Mouse (Mus musculus): ENCODE measurements at regions not wholly inside any gene's neighbourhood (a gene's known extent, or its start where the extent isn't known, plus 50 kb on each side); places are given as distances from the start of the nearest gene placed in this dataset.

DNA sequence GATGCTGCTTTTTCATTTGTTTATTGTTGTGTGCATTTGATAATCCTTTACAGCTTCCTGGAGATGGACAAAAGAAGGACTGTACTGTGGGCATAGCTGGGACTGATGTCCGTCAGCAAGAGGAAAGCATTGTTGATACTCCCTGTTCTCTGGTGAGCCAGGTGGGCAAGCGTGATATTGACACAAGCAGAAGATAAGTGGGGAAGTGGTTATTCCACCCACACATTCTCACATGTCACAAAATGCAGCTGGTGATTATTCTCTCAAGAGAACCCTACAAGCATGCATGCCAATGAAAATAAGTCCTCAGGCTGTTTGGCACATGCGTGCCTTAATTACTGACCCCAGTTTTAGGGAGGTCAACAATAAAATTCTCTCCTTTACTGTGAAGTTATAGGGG, 483.0 kb upstream of the Mef2c start:
- ATAC-seq (ENCODE audit: insufficient number of reproducible peaks, low FRiP score, low TSS enrichment): no peak

DNA sequence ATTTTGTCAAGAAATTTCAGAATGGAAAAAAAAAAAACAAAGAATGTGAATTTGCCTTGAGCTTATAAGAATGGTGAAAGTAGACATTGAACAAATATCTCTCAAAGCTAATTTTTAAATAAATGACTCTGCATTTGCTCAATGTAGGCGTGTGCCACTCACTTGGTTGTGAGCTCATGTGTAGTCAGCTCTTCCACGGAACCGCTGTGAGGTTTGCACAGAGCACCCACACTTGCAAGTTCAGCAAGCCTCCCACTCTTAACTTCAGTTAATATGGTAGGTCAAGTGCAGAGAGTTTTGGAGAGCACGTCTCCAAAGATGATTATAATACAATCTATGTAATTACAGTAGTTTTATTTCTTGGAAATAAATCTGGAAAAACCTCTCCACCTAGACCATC, 479.9 kb upstream of the Mef2c start:
- ATAC-seq (ENCODE audit: insufficient number of reproducible peaks, low FRiP score, low TSS enrichment): no peak

DNA sequence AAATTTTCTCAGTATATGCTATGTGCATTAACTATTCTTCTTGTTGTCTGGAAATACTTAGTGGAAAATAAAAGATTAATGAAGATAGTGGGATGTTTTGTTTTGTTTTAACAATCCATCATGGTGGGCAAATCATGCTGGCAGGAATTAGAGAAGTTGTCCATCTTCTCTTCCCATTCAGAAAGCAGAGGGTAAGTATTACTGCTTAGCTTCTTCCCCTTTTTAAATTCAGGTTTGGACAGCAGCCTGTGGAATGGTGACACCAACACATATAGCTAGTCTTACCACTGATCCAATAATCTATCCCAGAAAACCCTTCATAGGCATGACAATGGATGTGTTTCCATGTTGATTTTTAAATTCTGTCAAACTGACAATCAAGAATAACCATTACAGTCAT, 467.9 kb upstream of the Mef2c start:
- no peak for ATAC-seq (ENCODE audit: insufficient number of reproducible peaks, low FRiP score, low TSS enrichment)

DNA sequence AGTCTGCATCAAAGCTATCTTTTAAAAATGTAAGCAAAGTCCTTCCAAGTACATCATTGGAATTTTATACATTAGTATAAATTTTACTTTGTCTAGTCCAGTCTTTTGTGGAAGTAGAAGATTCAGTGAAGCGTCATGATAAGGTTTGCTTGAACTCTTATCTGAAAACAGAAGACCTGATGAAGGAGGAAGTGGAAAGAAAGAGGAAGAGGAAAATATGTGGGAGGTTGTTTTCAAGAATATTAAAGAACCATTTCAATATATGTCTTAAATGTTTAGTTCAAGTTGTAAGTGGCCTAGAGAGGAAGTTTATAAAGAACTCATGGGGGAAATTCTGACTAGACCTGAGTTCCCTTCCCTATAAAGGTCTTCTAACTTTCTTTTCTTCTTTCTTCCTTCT, 462.3 kb upstream of the Mef2c start:
- ATAC-seq (ENCODE audit: insufficient number of reproducible peaks, low FRiP score, low TSS enrichment): no peak

GRCm38 (mm10) chr13:83045516-83045915, 458.3 kb upstream of the Mef2c start:
- ATAC-seq (ENCODE audit: insufficient number of reproducible peaks, low FRiP score, low TSS enrichment): no peak

GRCm38 (mm10) chr13:83045970-83046369, 457.9 kb upstream of the Mef2c start:
- no peak for ATAC-seq (ENCODE audit: insufficient number of reproducible peaks, low FRiP score, low TSS enrichment)

DNA sequence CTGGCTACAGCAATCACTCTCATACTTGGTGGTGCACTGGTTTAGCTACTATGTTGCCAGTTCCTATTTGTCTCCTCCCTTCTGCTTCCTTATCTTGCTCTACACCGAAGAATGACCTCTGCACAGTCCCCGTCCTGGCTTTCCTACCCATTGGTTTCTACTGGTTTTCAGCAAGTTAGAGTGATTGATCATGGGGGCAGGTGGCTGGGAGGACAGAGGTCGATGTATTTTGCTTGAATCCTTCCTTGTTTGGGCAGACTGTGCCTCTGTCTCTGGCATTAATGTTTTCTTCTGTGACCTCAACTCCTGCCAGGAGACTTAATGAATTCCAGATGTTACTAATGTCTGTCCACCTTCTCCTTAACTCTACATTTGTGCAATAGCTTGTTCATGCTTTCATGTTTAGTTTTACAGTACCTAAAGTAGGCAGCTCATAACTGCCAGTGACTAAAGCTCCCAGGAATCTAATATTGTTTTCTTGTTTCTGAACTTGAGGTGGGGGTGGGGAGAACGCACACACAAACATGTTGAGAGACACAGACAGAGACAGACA, 457.2 kb upstream of the Mef2c start:
- no peak for ATAC-seq (ENCODE audit: insufficient number of reproducible peaks, low FRiP score, low TSS enrichment)

DNA sequence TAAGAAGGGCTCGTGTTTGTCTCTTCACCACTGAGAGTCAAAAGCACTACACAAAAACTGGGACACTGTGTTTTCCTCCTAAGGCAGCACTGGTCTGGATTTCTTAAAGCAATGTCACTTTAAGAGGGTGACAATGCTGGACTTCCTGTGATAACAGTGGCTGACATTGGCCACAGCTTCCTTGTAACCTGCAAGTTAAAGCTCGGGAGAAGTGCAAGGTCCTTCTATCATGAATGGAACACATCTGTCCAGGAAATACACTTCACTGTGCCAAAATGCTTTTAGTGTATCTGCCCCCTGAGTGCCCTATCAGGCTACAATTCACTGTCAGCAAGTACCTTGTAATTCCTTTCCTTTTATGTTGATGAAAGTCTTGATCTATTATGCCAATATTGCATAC, 448.0 kb upstream of the Mef2c start:
- ATAC-seq (ENCODE audit: insufficient number of reproducible peaks, low FRiP score, low TSS enrichment): no peak

GRCm38 (mm10) chr13:83056415-83056814, 447.4 kb upstream of the Mef2c start:
- no peak for ATAC-seq (ENCODE audit: insufficient number of reproducible peaks, low FRiP score, low TSS enrichment)

- no peak for ATAC-seq (ENCODE audit: insufficient number of reproducible peaks, low FRiP score, low TSS enrichment)
Observed at GRCm38 (mm10) chr13:83064727-83065126, 439.1 kb upstream of the Mef2c start.

DNA sequence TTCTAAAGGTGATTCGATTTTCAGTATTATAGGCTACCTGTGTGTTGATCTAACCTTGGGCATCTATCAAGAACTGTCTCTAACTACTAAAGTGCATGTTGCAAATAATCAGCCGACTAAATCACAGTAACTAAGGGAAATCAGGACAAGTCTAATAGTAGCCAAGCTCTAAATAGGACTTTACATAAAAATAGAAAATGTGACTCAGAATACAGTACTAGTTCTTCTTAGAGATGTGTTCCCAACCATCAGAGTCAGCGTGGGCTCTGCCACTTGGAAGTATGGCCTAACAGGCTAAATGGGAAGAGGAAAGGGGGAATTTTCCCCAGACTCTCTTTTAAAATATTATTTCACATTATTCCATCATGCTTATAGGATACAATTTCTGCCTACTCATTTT, 438.6 kb upstream of the Mef2c start:
- ATAC-seq (ENCODE audit: insufficient number of reproducible peaks, low FRiP score, low TSS enrichment): 0 out of 2 replicates have a peak, but pooled peaks have one; percentile 26

- no peak for ATAC-seq (ENCODE audit: insufficient number of reproducible peaks, low FRiP score, low TSS enrichment)
Observed at GRCm38 (mm10) chr13:83066115-83066753, 437.6 kb upstream of the Mef2c start.

DNA sequence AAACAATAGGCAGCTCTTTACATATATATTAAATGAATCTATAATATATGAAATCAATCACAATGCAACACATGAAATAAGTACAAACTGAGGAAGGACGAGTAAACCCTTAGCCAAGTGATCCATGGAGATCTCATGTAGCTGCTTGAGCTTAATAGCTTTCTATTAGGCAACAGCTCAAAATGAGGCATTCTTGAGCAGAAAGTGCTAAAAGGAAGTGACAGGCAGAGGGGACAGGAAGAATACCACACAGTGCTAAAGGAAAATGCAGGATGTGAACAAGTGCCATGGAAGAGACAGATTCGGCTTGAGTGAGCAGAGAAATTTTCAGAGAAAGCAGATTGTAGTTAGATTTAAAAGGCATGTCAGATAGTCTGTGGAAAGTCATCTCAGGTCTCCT, 436.3 kb upstream of the Mef2c start:
- ATAC-seq (ENCODE audit: insufficient number of reproducible peaks, low FRiP score, low TSS enrichment): no peak

- ATAC-seq (ENCODE audit: insufficient number of reproducible peaks, low FRiP score, low TSS enrichment): no peak; the same call in 1 of the 2 replicates
Observed at GRCm38 (mm10) chr13:83068588-83068987, 435.2 kb upstream of the Mef2c start.

- no peak for ATAC-seq (ENCODE audit: insufficient number of reproducible peaks, low FRiP score, low TSS enrichment)
Observed at GRCm38 (mm10) chr13:83069293-83069692, 434.5 kb upstream of the Mef2c start.

DNA sequence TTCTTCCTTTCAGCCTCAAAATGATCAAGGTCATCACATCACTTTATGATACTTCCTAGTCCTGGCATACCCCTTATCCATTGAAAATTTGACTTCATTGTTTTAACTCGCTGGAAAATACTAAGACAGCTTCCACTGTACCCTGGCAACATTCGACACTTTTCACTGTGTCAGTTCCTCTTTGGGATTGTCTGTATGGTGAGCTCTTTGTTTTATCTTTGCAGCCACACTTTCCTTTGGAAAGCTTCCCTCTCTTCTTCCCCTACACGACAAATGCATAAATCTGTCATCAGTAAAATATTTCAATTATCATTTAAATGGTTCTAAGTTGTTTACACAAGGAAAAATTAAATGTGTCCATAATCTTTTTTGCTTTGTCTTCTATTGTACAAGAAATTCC, 431.8 kb upstream of the Mef2c start:
- no peak for ATAC-seq (ENCODE audit: insufficient number of reproducible peaks, low FRiP score, low TSS enrichment)

GRCm38 (mm10) chr13:83074219-83074965, 429.4 kb upstream of the Mef2c start:
- no peak for ATAC-seq (ENCODE audit: insufficient number of reproducible peaks, low FRiP score, low TSS enrichment)

DNA sequence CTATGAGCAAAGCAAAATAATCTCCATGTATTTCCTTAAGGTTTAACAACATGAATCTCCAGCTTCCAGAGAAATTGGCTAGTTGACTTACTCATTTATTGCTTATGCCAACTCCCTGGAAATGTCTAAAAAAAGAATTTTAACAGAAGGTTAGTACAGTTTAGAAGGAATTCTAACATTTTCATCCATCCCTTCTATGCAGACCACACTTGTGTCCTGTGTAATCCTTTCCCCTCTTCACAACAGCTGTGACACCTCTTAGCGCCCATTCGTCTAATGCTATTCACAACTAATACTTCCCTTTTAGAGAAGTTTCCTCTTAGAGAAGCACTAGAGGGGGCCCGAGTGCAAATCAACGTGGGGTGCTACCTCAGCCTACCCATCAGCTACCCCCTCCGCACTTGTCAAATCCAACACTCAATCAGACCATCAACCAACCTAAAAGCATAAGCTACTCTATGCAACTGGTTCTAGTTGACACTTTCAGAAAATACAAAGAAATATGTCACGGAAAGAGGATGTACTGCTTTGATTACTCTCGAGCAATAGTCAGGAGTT, 428.4 kb upstream of the Mef2c start:
- ATAC-seq (ENCODE audit: insufficient number of reproducible peaks, low FRiP score, low TSS enrichment): no peak

DNA sequence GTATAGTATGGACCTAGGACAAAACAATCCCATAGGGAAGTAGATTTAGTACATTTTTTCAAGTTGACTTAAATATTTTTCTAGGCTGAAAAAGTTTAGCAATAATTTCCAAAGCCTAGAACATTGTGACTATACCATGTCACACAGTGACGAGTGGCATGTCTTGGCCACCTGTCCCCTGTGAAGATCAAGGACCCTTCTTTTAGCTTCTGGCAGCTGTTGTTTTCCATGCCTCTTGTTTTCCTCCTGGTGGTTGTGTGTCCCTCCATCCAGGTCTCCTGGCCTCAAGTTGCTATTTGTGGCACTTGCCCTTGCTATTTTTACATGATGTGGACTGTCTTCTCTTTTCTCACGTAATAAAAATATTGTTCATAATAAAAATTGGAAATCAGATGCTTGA, 427.2 kb upstream of the Mef2c start:
- no peak for ATAC-seq (ENCODE audit: insufficient number of reproducible peaks, low FRiP score, low TSS enrichment)

DNA sequence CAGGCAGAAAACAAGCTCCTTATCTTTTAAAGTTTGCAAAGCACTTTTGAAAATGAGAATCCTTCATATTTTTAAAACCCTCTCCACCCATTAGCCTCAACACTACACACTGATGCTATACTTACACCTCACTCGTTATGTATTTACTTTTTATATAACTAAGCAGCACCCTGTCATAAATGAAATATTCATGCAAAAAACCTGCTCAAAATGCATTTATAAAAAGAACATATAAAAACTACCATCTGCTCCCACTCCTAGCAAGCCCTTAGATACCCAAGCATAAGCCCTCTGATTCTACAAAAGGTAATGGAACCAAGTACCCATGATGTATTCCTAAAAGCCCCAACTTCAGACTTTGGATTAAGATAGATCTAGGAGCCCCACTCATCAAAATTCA, 426.7 kb upstream of the Mef2c start:
- no peak for ATAC-seq (ENCODE audit: insufficient number of reproducible peaks, low FRiP score, low TSS enrichment)

DNA sequence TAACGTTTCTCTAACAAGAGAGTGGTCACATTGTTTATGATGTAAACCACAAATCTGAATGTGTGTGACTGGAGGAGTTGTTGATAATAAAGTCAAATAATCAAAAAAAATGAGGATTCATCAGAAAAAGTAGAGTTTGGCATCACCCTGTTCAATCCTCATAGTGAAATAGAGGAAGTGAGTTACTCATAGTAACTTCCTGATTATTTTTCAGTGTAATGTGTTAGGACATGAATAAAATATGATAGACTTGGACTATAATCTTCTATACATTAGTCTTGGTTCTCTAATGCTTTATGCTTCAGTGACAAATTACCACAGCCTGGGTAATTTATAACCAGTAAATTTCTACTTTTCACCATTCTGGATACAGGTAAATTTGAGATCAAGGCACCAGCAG, 424.5 kb upstream of the Mef2c start:
- no peak for ATAC-seq (ENCODE audit: insufficient number of reproducible peaks, low FRiP score, low TSS enrichment)

GRCm38 (mm10) chr13:83084948-83085347, 418.9 kb upstream of the Mef2c start:
- ATAC-seq (ENCODE audit: insufficient number of reproducible peaks, low FRiP score, low TSS enrichment): no peak
